Mouse (Mus musculus) CD4-positive, CD25-positive, alpha-beta regulatory T cell, adult 2 months (primary cell): Measurements from ENCODE around the gene Gse1.

Experiments used
- DNase-seq: peaks from one replicate; pipeline ENCODE4 v3.0.0-alpha.2; 2012; ENCODE audit warnings: low read depth, low spot score

The Gse1 gene

DNA sequence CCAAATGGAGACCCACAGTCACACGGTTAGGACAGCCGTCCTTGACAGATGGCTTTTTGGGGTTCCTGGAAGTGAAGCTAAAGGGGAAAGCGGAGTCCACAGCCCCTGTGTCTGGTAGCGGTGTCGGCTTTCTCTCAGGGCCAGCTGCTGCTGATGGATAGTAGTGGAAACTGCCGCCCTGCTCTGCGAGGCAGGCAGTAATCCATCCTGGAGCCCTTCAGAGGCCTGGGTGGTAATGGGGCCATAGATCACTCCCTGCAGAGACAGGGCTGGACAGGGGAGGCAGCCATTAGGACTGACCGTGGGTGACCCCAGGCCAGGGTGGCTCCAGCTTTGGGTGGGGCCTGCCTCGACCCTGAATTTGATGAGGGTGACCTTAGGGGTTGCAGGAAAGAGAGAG is 146.3 kb downstream of the Gse1 start:
- no peak for DNase-seq

GRCm38 (mm10) chr8:120375170-120375569 is 146.9 kb downstream of the Gse1 start:
- no peak for DNase-seq

DNA sequence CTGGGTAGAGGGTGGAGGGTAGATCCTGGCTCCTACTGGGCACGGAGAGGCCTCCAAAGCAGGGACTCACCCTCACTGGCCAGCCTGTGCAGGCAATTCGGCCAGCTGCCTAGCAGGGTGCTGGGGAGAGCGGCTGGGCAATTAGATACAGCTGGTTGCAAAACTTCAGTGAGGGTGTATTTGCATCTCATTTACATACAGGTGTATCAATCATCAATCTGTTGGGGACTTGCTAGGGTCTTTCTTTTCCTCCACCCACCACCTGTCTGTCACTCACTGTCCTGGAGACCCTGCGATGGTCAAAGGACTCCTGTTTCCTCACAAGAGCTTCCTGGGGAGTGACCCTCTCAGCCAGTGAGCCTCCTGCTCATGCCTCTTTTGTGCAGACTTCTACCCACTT is 148.0 kb downstream of the Gse1 start:
- no peak for DNase-seq

GRCm38 (mm10) chr8:120376847-120377802 is 148.9 kb downstream of the Gse1 start:
- no peak for DNase-seq

DNA sequence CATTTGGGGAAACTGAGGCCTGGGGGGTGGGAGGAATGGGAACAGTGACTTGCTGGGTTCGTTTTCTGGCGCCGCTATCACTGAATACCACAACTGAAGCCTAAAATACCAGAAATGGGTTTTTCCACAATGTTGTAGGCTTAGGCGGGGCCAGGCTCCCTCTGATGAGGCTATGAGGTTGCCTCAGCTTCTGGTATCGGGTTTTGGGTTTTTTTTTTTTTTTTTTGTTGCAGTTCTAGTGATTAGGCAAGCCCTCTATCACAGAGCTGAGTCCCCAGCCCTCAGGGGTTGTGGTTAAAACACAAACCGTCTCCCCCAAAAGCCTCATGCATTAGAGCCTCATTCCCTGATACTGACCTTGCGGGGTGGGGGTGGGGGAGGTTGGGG is 149.5 kb downstream of the Gse1 start:
- DNase-seq = peak; percentile 36

GRCm38 (mm10) chr8:120378306-120378705 is 150.1 kb downstream of the Gse1 start:
- DNase-seq = no peak

DNA sequence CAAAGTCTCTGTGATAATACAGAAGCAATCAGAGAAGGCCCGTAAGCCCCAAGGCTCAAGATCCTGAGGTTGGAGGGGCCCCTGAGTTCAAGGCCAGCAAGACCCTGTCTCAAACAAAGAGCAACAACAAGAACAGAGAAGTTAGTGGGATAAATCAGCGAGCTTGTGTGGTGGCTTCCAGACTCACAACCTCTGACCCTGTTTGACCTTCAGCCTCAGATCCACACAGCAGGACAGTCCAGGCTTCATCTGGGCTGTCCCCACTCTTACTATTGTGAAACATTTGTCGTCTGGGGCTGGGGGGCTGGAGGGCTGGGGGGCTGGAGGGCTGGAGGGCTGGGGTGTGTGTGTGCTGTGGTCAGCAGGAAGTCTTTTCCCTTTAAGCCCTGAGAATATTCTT is 150.8 kb downstream of the Gse1 start:
- DNase-seq = no peak

- DNase-seq = no peak
Observed at GRCm38 (mm10) chr8:120381865-120382264, 153.6 kb downstream of the Gse1 start.

DNA sequence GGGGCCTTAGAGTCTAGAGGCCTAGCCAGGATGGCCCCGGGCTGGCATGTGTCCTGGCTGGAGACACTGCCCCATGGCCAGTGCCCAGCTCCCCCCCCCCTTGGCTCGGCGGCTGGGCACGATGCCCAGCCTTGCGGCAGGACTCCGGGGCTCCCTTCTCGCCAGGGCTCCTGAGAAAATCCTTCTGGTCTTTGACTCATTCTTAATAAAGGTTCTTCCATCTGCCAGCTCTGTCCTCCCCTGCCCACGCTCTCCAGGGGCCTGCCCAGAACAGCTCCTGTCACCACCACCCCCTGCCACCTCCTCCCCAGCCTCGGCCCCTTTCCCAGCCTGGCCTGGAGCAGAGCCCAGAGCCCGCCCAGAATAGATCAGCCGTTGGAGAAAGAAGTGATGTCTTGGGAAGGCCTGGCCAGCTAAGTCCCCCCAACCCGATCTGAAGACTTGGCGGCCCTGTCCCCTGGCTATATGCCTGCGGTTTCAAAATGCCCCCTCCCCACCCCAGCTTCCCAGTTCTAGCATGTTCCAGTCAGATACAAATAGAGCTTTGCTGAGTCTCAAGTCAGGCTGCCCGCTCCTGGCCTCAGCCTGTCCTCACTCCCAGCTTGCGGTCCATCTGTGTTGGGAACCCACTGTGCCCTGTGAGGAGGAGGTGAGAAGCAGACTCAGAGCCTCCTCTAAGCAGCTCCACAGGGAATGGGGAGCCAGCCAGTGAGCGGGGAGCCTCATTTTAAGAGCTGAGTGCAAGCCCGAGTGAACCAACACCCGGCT is 154.4 kb downstream of the Gse1 start:
- DNase-seq = no peak

- no peak for DNase-seq
Observed at GRCm38 (mm10) chr8:120383204-120383560, 154.9 kb downstream of the Gse1 start.

- DNase-seq = no peak
Observed at GRCm38 (mm10) chr8:120383713-120384112, 155.5 kb downstream of the Gse1 start.

DNA sequence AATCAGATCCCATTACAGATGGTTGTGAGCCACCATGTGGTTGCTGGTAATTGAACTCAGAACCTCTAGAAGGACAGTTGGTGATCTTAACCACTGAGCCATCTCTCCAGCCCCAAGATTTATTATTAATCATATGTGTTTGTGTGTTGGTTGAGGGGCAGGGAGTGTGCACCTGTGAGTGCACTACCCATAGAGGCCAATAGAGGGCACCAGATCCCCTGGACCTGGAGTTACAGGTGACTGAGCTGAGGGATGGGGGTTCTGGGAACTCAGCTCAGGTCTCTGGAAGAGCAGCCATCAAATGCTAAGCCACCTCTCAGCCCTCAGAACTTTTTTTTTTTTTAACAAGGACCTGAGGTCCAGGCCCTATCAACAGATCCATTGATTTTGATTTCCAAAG is 156.5 kb downstream of the Gse1 start:
- DNase-seq = peak; percentile 36

GRCm38 (mm10) chr8:120388246-120388645 is 160.0 kb downstream of the Gse1 start:
- no peak for DNase-seq

GRCm38 (mm10) chr8:120390598-120390997 is 162.3 kb downstream of the Gse1 start:
- no peak for DNase-seq

GRCm38 (mm10) chr8:120391856-120392255 is 163.6 kb downstream of the Gse1 start:
- no peak for DNase-seq

GRCm38 (mm10) chr8:120393085-120393484 is 164.8 kb downstream of the Gse1 start:
- DNase-seq = no peak

DNA sequence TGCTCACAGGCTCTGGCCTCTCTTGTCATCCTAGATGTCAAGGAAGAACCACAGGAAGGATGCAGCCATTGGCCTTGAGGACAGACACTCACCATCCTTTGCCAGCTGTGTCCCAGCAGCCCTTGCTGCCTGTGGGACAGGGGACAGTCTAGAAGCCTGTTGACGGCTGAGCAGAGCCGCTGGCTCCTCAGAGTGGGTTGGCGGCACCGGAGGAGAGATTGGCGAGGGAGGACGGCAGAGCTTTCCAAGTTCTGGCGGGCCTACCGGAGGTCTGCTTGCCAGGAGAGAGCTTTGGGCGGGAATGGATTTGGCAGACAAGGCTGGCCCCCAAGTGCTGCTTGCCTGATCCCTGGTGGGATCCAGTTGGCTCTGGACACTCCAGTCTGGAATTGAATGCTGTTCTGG is 165.6 kb downstream of the Gse1 start:
- no peak for DNase-seq

GRCm38 (mm10) chr8:120395892-120396291 is 167.6 kb downstream of the Gse1 start:
- DNase-seq = no peak

DNA sequence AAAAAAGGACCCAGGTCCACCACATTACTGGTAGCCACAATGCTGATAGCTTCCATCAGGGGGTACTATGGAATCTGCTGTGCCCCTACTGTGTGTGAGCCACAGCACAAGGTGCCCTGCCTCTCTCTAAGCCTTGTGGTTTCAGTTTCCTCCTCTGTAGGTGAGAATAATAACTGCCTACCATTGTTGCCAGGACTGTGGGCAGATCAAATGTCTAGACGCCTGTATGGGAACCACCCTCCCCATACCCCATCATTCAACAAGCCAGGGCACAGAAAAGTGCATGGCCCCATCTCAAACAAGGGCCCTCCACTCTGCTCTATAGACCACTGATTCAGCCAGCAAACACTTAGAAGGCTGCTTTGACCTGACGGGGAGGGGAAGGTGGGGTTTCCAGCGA is 168.5 kb downstream of the Gse1 start:
- DNase-seq = peak; percentile 59

DNA sequence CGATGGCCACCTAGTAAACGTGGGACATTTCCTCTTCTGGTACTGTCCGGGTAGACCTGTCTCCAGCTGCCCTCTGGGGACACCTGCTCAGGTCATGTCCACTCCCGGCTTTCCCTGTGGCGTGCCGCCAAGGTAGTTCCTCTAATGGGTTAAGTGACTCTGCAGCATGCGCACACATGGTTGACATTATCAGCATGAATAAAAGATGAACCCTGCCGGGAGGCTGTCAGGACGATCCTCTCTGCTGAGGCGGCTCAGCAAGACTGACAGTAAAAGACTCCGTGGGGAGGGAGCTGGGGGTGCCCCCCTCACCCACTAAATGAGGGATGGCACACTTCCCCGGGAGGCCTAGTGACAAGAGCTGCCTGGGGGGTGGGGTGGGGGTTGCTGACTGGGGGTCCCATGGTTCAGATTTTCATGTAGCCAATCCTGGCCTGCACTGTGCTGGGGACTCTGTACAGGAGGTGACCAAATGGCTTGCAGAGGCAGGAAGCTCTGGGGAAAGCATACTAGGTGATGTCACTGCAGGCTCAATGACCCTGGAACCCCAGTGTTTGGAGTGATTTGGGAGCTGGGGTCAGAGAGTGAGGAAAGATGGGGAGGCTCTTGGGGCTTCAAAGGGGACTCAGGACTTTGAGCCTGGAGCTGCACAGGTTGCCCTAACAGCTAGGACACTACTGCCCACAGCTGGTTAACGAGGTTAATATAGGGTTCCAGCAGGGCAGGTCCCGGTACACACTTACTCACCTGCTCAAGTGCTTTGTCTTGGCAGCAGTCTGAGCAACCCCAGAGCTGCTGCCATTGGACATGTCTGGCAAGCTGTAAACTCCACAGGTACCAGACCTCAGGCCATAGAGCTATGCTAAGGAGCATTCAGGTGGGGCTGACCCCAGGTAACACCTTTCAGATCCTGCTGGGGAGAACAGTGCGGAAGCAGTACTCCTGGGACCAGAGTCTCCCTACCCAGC is 169.5 kb downstream of the Gse1 start:
- DNase-seq = no peak

DNA sequence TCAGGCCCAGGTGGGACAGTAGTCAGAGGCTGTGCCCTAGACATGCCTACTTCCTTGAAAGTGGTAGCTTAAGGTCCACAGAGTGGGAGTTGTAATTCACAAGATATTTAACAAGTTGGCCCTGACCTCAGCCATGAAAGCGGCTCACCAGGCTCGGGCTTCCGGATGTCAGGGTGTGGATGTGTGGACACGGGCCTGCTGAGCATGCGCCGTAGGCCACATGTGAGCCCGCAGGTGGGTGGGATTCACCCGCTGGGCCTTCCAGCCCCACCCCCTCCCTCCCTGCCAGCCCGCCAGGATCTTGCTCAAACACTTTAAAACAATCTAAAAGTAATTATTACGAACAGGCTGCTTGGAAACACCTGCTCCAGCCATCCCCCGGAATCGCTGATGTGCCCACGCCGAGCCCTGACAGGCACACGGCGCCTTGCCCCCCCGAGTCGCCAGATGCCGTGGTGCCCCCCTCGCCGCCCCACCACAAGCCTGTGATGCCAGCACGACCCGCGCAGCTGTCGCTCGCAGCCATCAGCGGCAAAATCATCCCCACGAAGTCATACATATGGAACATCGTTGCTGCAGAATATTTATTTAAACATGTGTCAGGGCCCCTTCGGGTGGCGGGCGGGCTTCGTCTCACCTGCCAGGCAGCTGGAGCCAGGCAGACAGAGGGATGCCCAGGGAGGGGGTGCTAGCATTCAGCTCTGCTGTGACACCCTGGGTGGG is 171.1 kb downstream of the Gse1 start:
- no peak for DNase-seq
